Mouse (Mus musculus): ENCODE measurements around the gene Gm44805. TPM values are rescaled to one million over a fixed set of nuclear protein-coding genes. Genes with fewer than 3 reads are reported as not detected.

Gm44805 gene
- polyA plus RNA-seq, 1 experiment from 2014 or later: not detected

- no peak within 1 kb of the TSS for H3K4me3 ChIP-seq (ENCODE audit: low read depth, low read length)
- no peaks in the 10 kb centered on the region for H3K4me1 ChIP-seq (replicated peaks; ENCODE audit: control insufficient read depth, insufficient read depth, low read length)
- DNase-seq (ENCODE audit: low spot score): no peak
- no peak within 1 kb of the TSS for H3K4me2 ChIP-seq (ENCODE audit: low read length)
- H3K27ac ChIP-seq (ENCODE audit: low read depth): no peak within 1 kb of the TSS
- no peaks in the 10 kb centered on the region for H3K9me3 ChIP-seq (ENCODE audit: control insufficient read depth, low read length)
- no peak within 1 kb of the TSS for H3K9ac ChIP-seq (ENCODE audit: low read length)
- no peaks in the 10 kb centered on the region for H3K36me3 ChIP-seq (ENCODE audit: control insufficient read depth, insufficient read depth, low read length)
- WGBS: 64% methylated on average over 8 of the region's 8 CpGs
- ATAC-seq (replicated peaks; ENCODE audit: low FRiP score, low TSS enrichment, low read depth): no peak; the same call in 1 of the 2 replicates
- no peaks in the 10 kb centered on the region for H3K27me3 ChIP-seq (replicated peaks; ENCODE audit: control insufficient read depth, insufficient read depth, low read length)
Measured at GRCm38 (mm10) chr7:19677872-19678271, 3.4 kb downstream of the Gm44805 start, which contains the start of gene Apoc2. Gene Apoc2, minus strand, starts transcription at chr7:19677941.

GRCm38 (mm10) chr7:19676662-19677061, 4.6 kb downstream of the Gm44805 start:
- no peaks in the 10 kb centered on the region for H3K36me3 ChIP-seq (ENCODE audit: control insufficient read depth, insufficient read depth, low read length)
- ATAC-seq (replicated peaks; ENCODE audit: low FRiP score, low TSS enrichment, low read depth) (0 out of 2 replicates have a peak, but pooled peaks have one; percentile 28), DNase-seq (ENCODE audit: low spot score) (no peak)
- 56% methylated on average over 1 of the region's 1 CpGs for WGBS
- no peak overlapping the region for H3K4me3 ChIP-seq (ENCODE audit: low read depth, low read length)
- H3K27ac ChIP-seq (ENCODE audit: low read depth): no peak overlapping the region
- no peaks in the 10 kb centered on the region for H3K9me3 ChIP-seq (ENCODE audit: control insufficient read depth, low read length)
- no peak overlapping the region for H3K9ac ChIP-seq (ENCODE audit: low read length)
- H3K4me2 ChIP-seq (ENCODE audit: low read length): no peak overlapping the region
- H3K4me1 ChIP-seq (replicated peaks; ENCODE audit: control insufficient read depth, insufficient read depth, low read length): no peaks in the 10 kb centered on the region
- H3K27me3 ChIP-seq (replicated peaks; ENCODE audit: control insufficient read depth, insufficient read depth, low read length): no peaks in the 10 kb centered on the region

- H3K4me1 ChIP-seq (replicated peaks; ENCODE audit: control insufficient read depth, insufficient read depth, low read length): no peaks in the 10 kb centered on the region
- no peak for DNase-seq (ENCODE audit: low spot score)
- H3K27ac ChIP-seq (ENCODE audit: low read depth): no peak overlapping the region
- H3K9ac ChIP-seq (ENCODE audit: low read length): no peak overlapping the region
- no peaks in the 10 kb centered on the region for H3K36me3 ChIP-seq (ENCODE audit: control insufficient read depth, insufficient read depth, low read length)
- ATAC-seq (replicated peaks; ENCODE audit: low FRiP score, low TSS enrichment, low read depth): no peak
- no peaks in the 10 kb centered on the region for H3K9me3 ChIP-seq (ENCODE audit: control insufficient read depth, low read length)
- H3K4me3 ChIP-seq (ENCODE audit: low read depth, low read length): no peak overlapping the region
- H3K4me2 ChIP-seq (ENCODE audit: low read length): no peak overlapping the region
- no peaks in the 10 kb centered on the region for H3K27me3 ChIP-seq (replicated peaks; ENCODE audit: control insufficient read depth, insufficient read depth, low read length)
- 83% methylated on average over 10 of the region's 10 CpGs for WGBS
Measured at GRCm38 (mm10) chr7:19675824-19676223, 5.4 kb downstream of the Gm44805 start.

GRCm38 (mm10) chr7:19673083-19673699, 8.0 kb downstream of the Gm44805 start:
- DNase-seq (ENCODE audit: low spot score) (no peak), ATAC-seq (replicated peaks; ENCODE audit: low FRiP score, low TSS enrichment, low read depth) (no peak)
- Histone ChIP-seq H3K36me3 (ENCODE audit: control insufficient read depth, insufficient read depth, low read length) (no peaks in the 10 kb centered on the region), H3K4me2 (ENCODE audit: low read length) (no peak overlapping the region), H3K9ac (ENCODE audit: low read length) (no peak overlapping the region), H3K27me3 (replicated peaks; ENCODE audit: control insufficient read depth, insufficient read depth, low read length) (no peaks in the 10 kb centered on the region), H3K4me3 (ENCODE audit: low read depth, low read length) (no peak overlapping the region), H3K9me3 (ENCODE audit: control insufficient read depth, low read length) (no peaks in the 10 kb centered on the region), H3K27ac (ENCODE audit: low read depth) (no peak overlapping the region), H3K4me1 (replicated peaks; ENCODE audit: control insufficient read depth, insufficient read depth, low read length) (no peaks in the 10 kb centered on the region; the same call in 1 of the 2 replicates)
- WGBS: 66% methylated on average over 14 of the region's 14 CpGs

- WGBS: 72% methylated on average over 10 of the region's 10 CpGs
Measured at GRCm38 (mm10) chr7:19671511-19671910, 9.7 kb downstream of the Gm44805 start.

GRCm38 (mm10) chr7:19668947-19669721, 12.1 kb downstream of the Gm44805 start:
- 0 out of 2 replicates have a peak overlapping the region, but pooled peaks have one; percentile 22 for H3K9ac ChIP-seq (ENCODE audit: low read length)
- H3K4me1 ChIP-seq (replicated peaks; ENCODE audit: control insufficient read depth, insufficient read depth, low read length): peaks cover 6% of the 10 kb centered on the region
- ATAC-seq (replicated peaks; ENCODE audit: low FRiP score, low TSS enrichment, low read depth): peak; percentile 69
- H3K36me3 ChIP-seq (ENCODE audit: control insufficient read depth, insufficient read depth, low read length): no peaks in the 10 kb centered on the region
- H3K4me2 ChIP-seq (ENCODE audit: low read length): peak overlapping the region; percentile 35
- no peaks in the 10 kb centered on the region for H3K27me3 ChIP-seq (replicated peaks; ENCODE audit: control insufficient read depth, insufficient read depth, low read length)
- DNase-seq (ENCODE audit: low spot score): peak; percentile 89
- no peak overlapping the region for H3K4me3 ChIP-seq (ENCODE audit: low read depth, low read length)
- no peak overlapping the region; the same call in 1 of the 2 replicates for H3K27ac ChIP-seq (ENCODE audit: low read depth)
- H3K9me3 ChIP-seq (ENCODE audit: control insufficient read depth, low read length): no peaks in the 10 kb centered on the region
- 7% methylated on average over 10 of the region's 10 CpGs for WGBS

More at GRCm38 (mm10) chr7:19671511-19671910, 9.7 kb downstream of the Gm44805 start:
- H3K4me1 ChIP-seq (replicated peaks; ENCODE audit: control insufficient read depth, insufficient read depth, low read length): no peaks in the 10 kb centered on the region; the same call in 1 of the 2 replicates
- no peaks in the 10 kb centered on the region for H3K36me3 ChIP-seq (ENCODE audit: control insufficient read depth, insufficient read depth, low read length)
- H3K27me3 ChIP-seq (replicated peaks; ENCODE audit: control insufficient read depth, insufficient read depth, low read length): no peaks in the 10 kb centered on the region
- H3K4me3 ChIP-seq (ENCODE audit: low read depth, low read length): no peak overlapping the region
- H3K9ac ChIP-seq (ENCODE audit: low read length): no peak overlapping the region
- DNase-seq (ENCODE audit: low spot score): no peak
- ATAC-seq (replicated peaks; ENCODE audit: low FRiP score, low TSS enrichment, low read depth): no peak
- H3K4me2 ChIP-seq (ENCODE audit: low read length): no peak overlapping the region
- H3K27ac ChIP-seq (ENCODE audit: low read depth): no peak overlapping the region
- no peaks in the 10 kb centered on the region for H3K9me3 ChIP-seq (ENCODE audit: control insufficient read depth, low read length)

- Histone ChIP-seq H3K9me3 (ENCODE audit: control insufficient read depth, low read length) (no peaks in the 10 kb centered on the region), H3K4me2 (ENCODE audit: low read length) (no peak overlapping the region), H3K9ac (ENCODE audit: low read length) (no peak overlapping the region), H3K27ac (ENCODE audit: low read depth) (no peak overlapping the region), H3K4me1 (replicated peaks; ENCODE audit: control insufficient read depth, insufficient read depth, low read length) (peaks cover 13% of the 10 kb centered on the region), H3K4me3 (ENCODE audit: low read depth, low read length) (no peak overlapping the region), H3K36me3 (ENCODE audit: control insufficient read depth, insufficient read depth, low read length) (peaks cover 2% of the 10 kb centered on the region; the same call in 1 of the 2 replicates), H3K27me3 (replicated peaks; ENCODE audit: control insufficient read depth, insufficient read depth, low read length) (no peaks in the 10 kb centered on the region)
- no peak for DNase-seq (ENCODE audit: low spot score)
- 87% methylated on average over 2 of the region's 2 CpGs for WGBS
- no peak for ATAC-seq (replicated peaks; ENCODE audit: low FRiP score, low TSS enrichment, low read depth)
Measured at GRCm38 (mm10) chr7:19667434-19667833, 13.8 kb downstream of the Gm44805 start.

- Histone ChIP-seq H3K36me3 (ENCODE audit: control insufficient read depth, insufficient read depth, low read length) (peaks cover 8% of the 10 kb centered on the region; the same call in 1 of the 2 replicates), H3K4me2 (ENCODE audit: low read length) (no peak overlapping the region), H3K9me3 (ENCODE audit: control insufficient read depth, low read length) (no peaks in the 10 kb centered on the region), H3K4me1 (replicated peaks; ENCODE audit: control insufficient read depth, insufficient read depth, low read length) (peaks cover 13% of the 10 kb centered on the region), H3K4me3 (ENCODE audit: low read depth, low read length) (no peak overlapping the region), H3K9ac (ENCODE audit: low read length) (no peak overlapping the region), H3K27me3 (replicated peaks; ENCODE audit: control insufficient read depth, insufficient read depth, low read length) (no peaks in the 10 kb centered on the region), H3K27ac (ENCODE audit: low read depth) (no peak overlapping the region)
- DNase-seq (ENCODE audit: low spot score): no peak
- ATAC-seq (replicated peaks; ENCODE audit: low FRiP score, low TSS enrichment, low read depth): no peak
- WGBS: 64% methylated on average over 3 of the region's 3 CpGs
Measured at GRCm38 (mm10) chr7:19666750-19667149, 14.5 kb downstream of the Gm44805 start.
